Mouse (Mus musculus) bone marrow, adult 2 months (tissue): Measurements from ENCODE around the gene Srcin1. TPM values are rescaled to one million over a fixed set of nuclear protein-coding genes. Genes with fewer than 3 reads are reported as not detected.

Experiments
- H3K27ac ChIP-seq: fragments of 200-500 bp; 2 replicates; pipeline ENCODE4 v1.5.1; 2012; ENCODE audit warnings: low read depth, mild to moderate bottlenecking, control low read depth, inconsistent platforms, low read length; ENCODE audit not compliant: control insufficient read depth, poor library complexity, insufficient read depth
- H3K4me1 ChIP-seq: fragments of 200-500 bp; 2 replicates; pipeline ENCODE4 v1.6.1; 2011; ENCODE audit warnings: low read length; ENCODE audit not compliant: control insufficient read depth, insufficient read depth
- H3K4me3 ChIP-seq: fragments of 200-500 bp; replicated peaks from 2 replicates; pipeline ENCODE3; 2011; ENCODE audit warnings: mild to moderate bottlenecking, low read depth, low read length, control low read depth; ENCODE audit not compliant: control insufficient read depth
- CTCF ChIP-seq: fragments of 200-500 bp; IDR thresholded peaks from 2 replicates; pipeline ENCODE4 v1.5.1; 2011; ENCODE audit warnings: low read length, control low read depth; ENCODE audit not compliant: control insufficient read depth, insufficient read depth
- POLR2A ChIP-seq: fragments of 200-500 bp; IDR thresholded peaks from 2 replicates; pipeline ENCODE4 v1.6.1; 2011; ENCODE audit warnings: low read depth, mild to moderate bottlenecking, control low read depth, low read length, borderline replicate concordance; ENCODE audit not compliant: control insufficient read depth
- WGBS: fragments of 180-500 bp; shearing (Covaris S2); methylation state at CpG from one replicate; pipeline ENCODE4 v1.1.7; 2018; 5-methylcytosine and 5-hydroxymethylcytosine counted together
- polyA plus RNA-seq: library from polyadenylated mRNA; stranded (reverse); fragments of >200 nt; gene quantifications from 2 replicates; pipeline ENCODE4 v1.2.4, GENCODE M21; 2011; ENCODE audit warnings: low replicate concordance; ENCODE audit not compliant: missing spikeins, insufficient read depth, insufficient read length

The Srcin1 gene
- polyA plus RNA-seq, 1 experiment: 0.57 TPM

- H3K27ac ChIP-seq: no peak overlapping the region
- H3K4me1 ChIP-seq: no peaks in the 10 kb centered on the region
- no peak overlapping the region for H3K4me3 ChIP-seq
- TF ChIP-seq POLR2A (no peak), CTCF (no peak)
- 87% methylated on average over 6 of the region's 6 CpGs for WGBS
These were observed 113.4 kb downstream of the Srcin1 start for GRCm38 (mm10) chr11:97462538-97462937.

DNA sequence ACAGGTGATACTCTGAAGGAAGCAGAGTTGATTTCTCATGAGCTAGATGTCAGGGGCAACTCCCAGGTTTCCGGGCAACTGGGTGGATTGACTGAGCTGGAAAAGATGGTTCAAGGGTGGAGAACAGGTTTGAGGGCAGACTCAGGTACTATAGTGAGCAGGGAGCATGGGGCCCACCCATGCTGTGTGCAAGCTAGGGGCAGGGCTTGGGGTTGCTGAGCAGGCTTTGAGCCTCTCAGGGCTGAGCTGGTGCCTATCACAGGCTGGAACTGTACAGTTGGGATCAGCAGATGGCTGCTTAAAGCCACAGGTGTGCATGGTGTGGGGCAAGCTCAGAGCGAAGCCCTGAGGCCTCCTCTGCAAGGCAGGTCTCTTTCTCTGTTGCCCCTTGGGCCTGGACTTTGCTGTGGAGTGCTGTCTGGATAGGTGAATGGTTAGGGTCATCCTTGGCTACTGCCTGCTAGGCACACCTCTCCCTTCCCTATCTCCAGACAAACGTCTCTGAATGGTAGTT is 114.6 kb downstream of the Srcin1 start:
- no peak; the same call in 1 of the 2 replicates for TF ChIP-seq POLR2A
- no peak for TF ChIP-seq CTCF
- WGBS: 93% methylated on average over 3 of the region's 3 CpGs

More for the DNA sequence above, 114.6 kb downstream of the Srcin1 start:
- Histone ChIP-seq H3K4me3 (no peak overlapping the region), H3K27ac (no peak overlapping the region), H3K4me1 (no peaks in the 10 kb centered on the region)

Other genes starting within 250 kb of the Srcin1 start
- not detected in 2 replicates for gene Gpr179, start 224.1 kb downstream of the Srcin1 start, polyA plus RNA-seq
- 4.3 and 5.2 TPM in 2 replicates for gene Socs7, start 213.6 kb downstream of the Srcin1 start, polyA plus RNA-seq
- 32.9 and 39.9 TPM in 2 replicates for gene Arhgap23, start 160.7 kb downstream of the Srcin1 start, polyA plus RNA-seq
- gene 4933428G20Rik, start 75.8 kb downstream of the Srcin1 start, polyA plus RNA-seq: not detected in 2 replicates
- gene Epop, start 53.5 kb upstream of the Srcin1 start, polyA plus RNA-seq: 0.41 and 6.1 TPM in 2 replicates
- 13.0 and 23.7 TPM in 2 replicates for gene Mllt6, start 87.2 kb upstream of the Srcin1 start, polyA plus RNA-seq
- 29.3 and 76.0 TPM in 2 replicates for gene Cisd3, start 109.6 kb upstream of the Srcin1 start, polyA plus RNA-seq
- 7.0 and 10.7 TPM in 2 replicates for gene Pcgf2, start 124.3 kb upstream of the Srcin1 start, polyA plus RNA-seq
- gene Psmb3, start 127.2 kb upstream of the Srcin1 start, polyA plus RNA-seq: 138 and 152 TPM in 2 replicates
- gene Pip4k2b, start 168.5 kb upstream of the Srcin1 start, polyA plus RNA-seq: 9.5 and 11.7 TPM in 2 replicates
- gene Cwc25, start 190.4 kb upstream of the Srcin1 start, polyA plus RNA-seq: 10.4 and 11.7 TPM in 2 replicates
- gene 1700001P01Rik, start 199.7 kb upstream of the Srcin1 start, polyA plus RNA-seq: not detected in 2 replicates
- gene Rpl23, start 206.3 kb upstream of the Srcin1 start, polyA plus RNA-seq: 550 and 853 TPM in 2 replicates
- 48.1 and 99.2 TPM in 2 replicates for gene Lasp1, start 222.8 kb upstream of the Srcin1 start, polyA plus RNA-seq